Mouse (Mus musculus) myocyte (in vitro differentiated cells): Measurements from ENCODE around the gene Slc35e2. TPM values are rescaled to one million over a fixed set of nuclear protein-coding genes. Genes with fewer than 3 reads are reported as not detected.
"Not testable (repeated sequence)": the region's sequence is repeated elsewhere in the genome, so short reads cannot be mapped to it uniquely, and the experiment has no call there.

Experiments used
- H3K27me3 ChIP-seq: one replicate; pipeline ENCODE4 v1.6.1; 2011; ENCODE audit not compliant: control insufficient read depth, insufficient read depth, insufficient read length
- H3K36me3 ChIP-seq: one replicate; pipeline ENCODE4 v1.6.1; 2011; ENCODE audit not compliant: control insufficient read depth, insufficient read depth
- H3K4me2 ChIP-seq: one replicate; pipeline ENCODE4 v1.6.1; 2011; ENCODE audit warnings: low read depth, control low read depth
- H3K4me3 ChIP-seq: one replicate; pipeline ENCODE4 v1.5.1; 2011; ENCODE audit warnings: mild to moderate bottlenecking, control low read depth, moderate library complexity
- H3K79me2 ChIP-seq: one replicate; pipeline ENCODE4 v1.6.1; 2011; ENCODE audit not compliant: control insufficient read depth, insufficient read depth
- H3ac ChIP-seq: one replicate; pipeline ENCODE4 v1.6.1; 2011; ENCODE audit not compliant: control insufficient read depth, insufficient read length
- CEBPB ChIP-seq: IDR thresholded peaks from 2 replicates; pipeline ENCODE4 v1.6.1; 2011; ENCODE audit warnings: mild to moderate bottlenecking, moderate library complexity; ENCODE audit not compliant: poor library complexity, insufficient read depth, severe bottlenecking
- E2F4 ChIP-seq: IDR thresholded peaks from one replicate; pipeline ENCODE4 v1.6.1; 2011; ENCODE audit warnings: mild to moderate bottlenecking, control low read depth, moderate library complexity; ENCODE audit not compliant: insufficient read depth
- MAX ChIP-seq: IDR thresholded peaks from one replicate; pipeline ENCODE4 v1.6.1; 2011; ENCODE audit warnings: low read depth, mild to moderate bottlenecking, control low read depth
- MYOD1 ChIP-seq, 3 experiments: IDR thresholded peaks; one replicate each; pipeline ENCODE4 v1.6.1; 2011; ENCODE audit warnings: control low read depth in 2 of 3, low read depth in 2 of 3, mild to moderate bottlenecking in 2 of 3, moderate library complexity in 1 of 3; ENCODE audit not compliant: insufficient read length in 2 of 3, control insufficient read depth in 1 of 3
- MYOG ChIP-seq, 3 experiments: IDR thresholded peaks; one replicate each; pipeline ENCODE4 v1.6.1; 2011; ENCODE audit warnings: control low read depth in 2 of 3, low read depth in 2 of 3, mild to moderate bottlenecking in 2 of 3; ENCODE audit not compliant: insufficient read length in 2 of 3, control insufficient read depth in 1 of 3, insufficient read depth in 1 of 3
- POLR2A ChIP-seq: IDR thresholded peaks from one replicate; pipeline ENCODE4 v1.6.1; 2011; ENCODE audit warnings: low read depth, mild to moderate bottlenecking, control low read depth, moderate library complexity; ENCODE audit not compliant: insufficient read length
- POLR2AphosphoS2 ChIP-seq: IDR thresholded peaks from one replicate; pipeline ENCODE4 v1.6.1; 2011; ENCODE audit warnings: low read depth, control low read depth; ENCODE audit not compliant: insufficient read length
- REST ChIP-seq: IDR thresholded peaks from one replicate; pipeline ENCODE4 v1.6.1; 2011; ENCODE audit warnings: mild to moderate bottlenecking, control low read depth, moderate library complexity; ENCODE audit not compliant: insufficient read depth, insufficient read length
- SRF ChIP-seq: IDR thresholded peaks from one replicate; pipeline ENCODE4 v1.6.1; 2011; ENCODE audit warnings: low read depth; ENCODE audit not compliant: control insufficient read depth, insufficient read length
- TCF12 ChIP-seq: IDR thresholded peaks from one replicate; pipeline ENCODE4 v1.6.1; 2011; ENCODE audit warnings: mild to moderate bottlenecking, control low read depth; ENCODE audit not compliant: poor library complexity, insufficient read depth, severe bottlenecking
- TCF3 ChIP-seq: IDR thresholded peaks from one replicate; pipeline ENCODE4 v1.6.1; 2011; ENCODE audit warnings: low read depth, control low read depth; ENCODE audit not compliant: insufficient read length
- USF1 ChIP-seq: IDR thresholded peaks from one replicate; pipeline ENCODE4 v1.6.1; 2011; ENCODE audit warnings: low read depth, mild to moderate bottlenecking, control low read depth, moderate library complexity
- polyA plus RNA-seq: library from polyadenylated mRNA; unstranded; fragments of >200 nt; fragmentation: generic; extraction: Trizol; gene quantifications from one replicate; pipeline ENCODE4 v1.2.1, GENCODE M21; 2012; ENCODE audit warnings: missing spikeins

The Slc35e2 gene
- polyA plus RNA-seq, 1 experiment = 3.7 TPM

GRCm38 (mm10) chr4:155630267-155630666, 29.1 kb downstream of the Slc35e2 start:
- TF ChIP-seq TCF12 (no peak), MYOG (IDR thresholded peaks at IDR 0.05; ENCODE audit: control insufficient read depth in 1 of 3, insufficient read depth in 1 of 3, insufficient read length in 2 of 3, low read depth in 2 of 3) (no peak), E2F4 (no peak), MYOD1 (IDR thresholded peaks at IDR 0.05; ENCODE audit: control insufficient read depth in 1 of 3, insufficient read length in 2 of 3, low read depth in 2 of 3) (no peak), REST (no peak), SRF (no peak), MAX (no peak), CEBPB (no peak), POLR2AphosphoS2 (no peak), TCF3 (no peak), USF1 (no peak), POLR2A (no peak)
- Histone ChIP-seq H3K4me2 (no peak overlapping the region), H3K36me3 (peaks cover 51% of the 10 kb centered on the region)

GRCm38 (mm10) chr4:155635766-155636499, 34.7 kb downstream of the Slc35e2 start:
- Histone ChIP-seq H3ac (no peak overlapping the region), H3K4me3 (no peak overlapping the region), H3K36me3 (peaks cover 74% of the 10 kb centered on the region), H3K79me2 (no peaks in the 10 kb centered on the region), H3K4me2 (no peak overlapping the region), H3K27me3 (no peaks in the 10 kb centered on the region)
- TF ChIP-seq E2F4 (no peak), CEBPB (no peak), TCF12 (no peak), USF1 (no peak), MYOG (IDR thresholded peaks at IDR 0.05; ENCODE audit: control insufficient read depth in 1 of 3, insufficient read depth in 1 of 3, insufficient read length in 2 of 3, low read depth in 2 of 3) (no peak), POLR2AphosphoS2 (no peak), SRF (no peak), MAX (no peak), REST (no peak), TCF3 (no peak), POLR2A (no peak)

More at GRCm38 (mm10) chr4:155630267-155630666, 29.1 kb downstream of the Slc35e2 start:
- Histone ChIP-seq H3K79me2 (peaks cover 18% of the 10 kb centered on the region), H3ac (no peak overlapping the region), H3K27me3 (no peaks in the 10 kb centered on the region), H3K4me3 (no peak overlapping the region)

GRCm38 (mm10) chr4:155643531-155643930, 42.3 kb downstream of the Slc35e2 start:
- Histone ChIP-seq H3ac (no peak overlapping the region), H3K4me2 (no peak overlapping the region), H3K4me3 (no peak overlapping the region), H3K27me3 (no peaks in the 10 kb centered on the region), H3K79me2 (no peaks in the 10 kb centered on the region), H3K36me3 (peaks cover 58% of the 10 kb centered on the region)
- TF ChIP-seq USF1 = no peak
- no peak for TF ChIP-seq MAX
- TF ChIP-seq E2F4 = no peak
- no peak for TF ChIP-seq CEBPB
- TF ChIP-seq MYOG (IDR thresholded peaks at IDR 0.05; ENCODE audit: control insufficient read depth in 1 of 3, insufficient read depth in 1 of 3, insufficient read length in 2 of 3, low read depth in 2 of 3) = no peak
- TF ChIP-seq TCF12 = no peak
- TF ChIP-seq POLR2A = no peak
- TF ChIP-seq SRF = no peak
- no peak for TF ChIP-seq TCF3

DNA sequence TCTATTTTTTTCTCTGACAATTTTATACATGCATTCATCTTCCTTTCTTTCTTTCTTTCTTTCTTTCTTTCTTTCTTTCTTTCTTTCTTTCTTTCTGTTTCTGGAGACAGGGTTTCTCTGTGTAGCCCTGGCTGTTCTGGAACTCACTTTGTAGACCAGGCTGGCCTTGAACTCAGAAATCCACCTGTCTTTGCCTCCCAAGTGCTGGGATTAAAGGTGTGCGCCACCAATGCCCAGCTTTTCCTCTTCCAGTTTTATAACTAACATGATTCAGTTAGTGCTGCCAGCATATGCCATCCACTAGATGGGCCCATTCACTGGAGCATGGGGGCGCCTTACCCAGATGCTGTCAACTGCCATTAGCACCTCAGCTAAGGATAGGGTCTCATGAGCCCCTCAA, 44.1 kb downstream of the Slc35e2 start, which contains the start of gene Gm10563:
TSS of gene Gm10563 (minus strand) at position 101 of the 400 bp plus-strand sequence.
- H3ac ChIP-seq, H3K27me3 ChIP-seq, H3K79me2 ChIP-seq, H3K4me2 ChIP-seq, H3K4me3 ChIP-seq: not testable (repeated sequence)
- peaks cover 48% of the 10 kb centered on the region for H3K36me3 ChIP-seq

DNA sequence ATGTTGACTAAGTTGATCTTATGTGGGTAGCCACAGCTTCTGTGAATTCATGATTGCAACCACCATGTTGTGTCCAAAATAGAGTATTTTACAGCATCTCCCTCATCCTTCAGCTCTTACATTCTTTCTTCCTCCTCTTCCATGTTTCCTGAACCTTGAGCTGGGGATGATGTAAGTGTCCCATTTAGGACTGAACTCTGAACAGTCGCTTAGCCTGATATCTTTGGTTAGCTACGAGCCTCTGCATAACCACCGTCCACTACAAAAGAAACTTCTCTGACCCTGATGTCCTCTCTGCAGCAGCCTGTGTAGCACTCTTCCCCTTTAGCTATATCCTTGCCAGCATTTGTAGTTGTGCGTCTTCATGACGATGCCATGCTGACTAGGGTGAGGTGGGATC, 44.5 kb downstream of the Slc35e2 start:
- no peaks in the 10 kb centered on the region for H3K79me2 ChIP-seq
- no peak overlapping the region for H3ac ChIP-seq
- TF ChIP-seq MYOD1 (IDR thresholded peaks at IDR 0.05; ENCODE audit: control insufficient read depth in 1 of 3, insufficient read length in 2 of 3, low read depth in 2 of 3) (no peak), TCF3 (no peak), E2F4 (no peak), TCF12 (no peak)
- no peak overlapping the region for H3K4me3 ChIP-seq
- H3K4me2 ChIP-seq = no peak overlapping the region
- H3K36me3 ChIP-seq = peaks cover 46% of the 10 kb centered on the region
- no peaks in the 10 kb centered on the region for H3K27me3 ChIP-seq
